Mouse (Mus musculus) urinary bladder, adult 18-20 months (tissue): Measurements from ENCODE around the gene Myo3b.

Source experiments
- DNase-seq, 2 experiments: peaks; one replicate each; pipeline ENCODE4 v3.0.0; 2022; ENCODE audit warnings: low spot score in 2 of 2, mixed read lengths in 2 of 2

Myo3b gene

DNA sequence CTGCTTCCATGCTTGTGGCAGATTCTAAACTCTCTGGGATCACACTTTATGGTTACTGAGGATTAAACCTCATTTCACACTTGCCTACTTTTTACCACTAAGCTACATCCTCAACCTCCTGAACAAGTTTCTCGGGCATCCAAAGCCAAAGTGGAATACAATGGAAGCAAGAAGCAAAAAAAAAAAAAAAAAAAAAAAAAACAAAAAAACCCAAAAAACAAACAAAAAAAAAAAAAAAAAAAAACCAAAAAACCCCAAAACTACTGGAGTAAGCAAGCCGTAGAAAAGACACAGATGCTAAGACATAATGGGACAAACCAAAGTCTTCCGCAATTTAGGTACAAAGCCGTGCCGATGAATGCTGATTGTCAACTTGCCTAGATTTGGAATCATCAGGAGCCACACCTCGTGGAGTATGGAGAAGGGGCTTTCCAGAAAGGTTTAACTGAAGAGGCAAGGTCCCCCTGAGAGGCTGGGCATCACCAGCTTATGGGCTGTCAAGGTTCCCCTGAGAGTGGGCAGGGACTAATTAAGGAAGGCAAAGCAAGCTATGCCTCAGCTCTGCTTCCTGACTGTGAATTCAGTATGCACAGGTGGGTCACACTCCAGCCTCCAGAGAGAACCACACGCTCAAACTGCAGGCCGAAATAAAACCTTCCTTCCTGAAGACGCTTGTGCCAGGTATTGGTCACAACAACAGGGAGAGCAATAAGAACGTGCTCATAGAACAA lies 313.7 kb downstream of the Myo3b start:
- no peak for DNase-seq

DNA sequence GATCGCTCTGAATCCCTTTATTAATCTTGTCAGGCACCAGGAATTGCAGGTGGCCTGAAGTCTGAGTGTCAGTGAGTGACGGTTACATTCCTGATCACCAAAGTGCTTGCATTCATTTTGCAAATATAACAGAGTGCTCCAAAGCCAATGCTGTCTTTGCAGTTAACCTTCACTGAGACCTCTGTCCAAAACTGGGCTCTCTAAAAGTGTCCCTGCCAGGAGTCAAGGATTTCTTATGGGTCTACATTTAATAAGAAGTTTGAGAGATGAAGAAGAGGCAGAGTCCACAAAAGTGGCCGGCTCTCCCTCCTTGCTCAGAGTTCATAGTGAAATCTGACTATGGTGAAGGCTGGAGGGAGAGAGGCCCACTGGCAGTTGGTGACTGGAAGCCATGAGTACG lies 315.1 kb downstream of the Myo3b start:
- no peak for DNase-seq

DNA sequence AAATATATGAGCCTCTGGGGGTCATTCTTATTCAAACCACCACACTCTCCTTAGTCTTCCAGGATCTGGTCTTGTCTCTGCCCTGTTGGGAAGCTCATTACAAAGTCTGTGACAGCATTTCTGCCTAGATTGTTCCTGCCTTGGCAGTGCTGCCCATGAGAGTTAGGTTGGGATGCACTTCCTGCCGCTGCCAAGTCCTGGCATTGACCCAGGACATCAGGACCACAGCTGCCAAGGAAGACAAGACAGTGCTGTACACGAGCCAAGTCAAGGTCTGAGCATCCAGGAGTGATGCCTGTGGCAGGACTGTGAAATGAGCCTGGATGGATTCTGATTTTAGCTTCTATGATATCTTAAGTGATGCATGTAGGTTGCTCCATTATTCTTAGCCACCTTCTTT lies 316.1 kb downstream of the Myo3b start:
- no peak for DNase-seq

DNA sequence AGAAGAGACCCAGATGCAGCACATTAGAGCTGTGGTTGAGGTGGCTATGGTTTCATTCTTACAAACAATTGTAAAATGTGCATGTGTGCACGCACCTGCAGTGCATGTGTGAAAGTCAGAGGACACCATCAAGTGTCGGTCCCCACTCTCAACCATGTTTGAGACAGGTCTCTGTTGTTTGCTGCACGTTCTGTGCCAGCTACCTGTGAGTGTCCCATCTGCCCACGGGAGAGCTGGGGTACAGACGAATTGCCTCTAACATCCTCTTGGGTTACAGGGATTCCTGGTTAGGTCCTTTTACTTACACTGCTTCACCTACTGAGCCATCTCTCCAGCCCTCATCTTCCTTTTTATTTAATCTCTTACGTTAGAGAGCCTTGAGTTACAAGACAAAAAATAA lies 330.5 kb downstream of the Myo3b start:
- no peak for DNase-seq

DNA sequence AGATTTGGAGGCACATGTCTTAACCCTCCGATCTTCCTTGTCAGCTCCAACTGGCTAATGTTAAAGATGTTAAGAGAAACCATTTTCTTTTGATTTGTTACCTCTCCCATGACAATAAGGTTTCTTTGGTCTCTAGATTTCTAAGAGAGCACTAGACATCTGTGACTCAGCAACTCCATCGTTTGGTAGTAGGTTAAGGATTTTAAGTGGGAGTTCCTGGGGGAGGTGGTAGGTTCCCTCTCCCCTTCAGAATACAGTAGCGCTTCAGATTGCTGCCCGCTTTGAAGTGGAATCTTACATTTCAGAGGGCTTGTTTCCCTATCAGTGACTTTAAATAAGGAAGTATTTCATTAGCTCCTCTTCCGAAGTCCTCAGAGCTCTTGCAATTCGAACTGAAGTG lies 340.4 kb downstream of the Myo3b start:
- no peak for DNase-seq

DNA sequence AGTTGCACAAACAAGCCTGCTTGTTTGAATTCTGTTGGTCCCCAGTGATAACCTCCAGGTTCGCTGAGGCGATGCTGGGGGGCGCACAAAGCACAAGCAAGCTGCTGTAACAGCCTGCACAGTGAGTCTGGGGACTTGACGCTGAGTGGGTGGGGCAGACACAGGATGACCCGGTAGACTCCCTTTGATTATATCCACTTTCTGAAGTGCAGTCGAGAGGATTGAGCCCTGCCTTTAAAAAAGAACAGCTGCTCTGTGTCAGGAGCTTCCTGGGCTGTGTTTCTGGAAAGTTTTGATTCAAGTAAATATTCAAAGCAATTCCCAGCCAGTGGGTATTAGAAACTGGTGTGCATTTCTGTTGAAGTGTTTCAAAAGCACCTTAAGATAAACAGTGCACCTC lies 341.0 kb downstream of the Myo3b start:
- DNase-seq: no peak

DNA sequence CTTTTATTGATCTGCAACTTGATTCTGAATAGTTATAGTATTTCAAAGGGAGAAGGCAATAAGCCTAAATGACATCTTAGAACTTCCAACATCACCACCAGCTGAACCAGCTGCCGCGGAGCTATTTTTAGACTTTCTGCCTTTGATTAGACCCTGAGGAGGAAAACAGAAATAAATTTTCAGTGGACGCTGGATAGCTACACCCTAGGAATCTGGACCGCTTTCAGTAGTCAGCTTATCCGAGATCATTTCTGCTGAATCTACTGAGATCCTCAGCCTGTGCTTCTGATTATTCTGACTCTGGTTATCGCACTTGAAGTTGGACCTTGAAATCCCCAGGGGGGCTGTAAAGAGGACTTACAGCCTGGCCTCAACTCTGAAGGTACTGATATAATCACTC lies 349.7 kb downstream of the Myo3b start:
- no peak for DNase-seq

DNA sequence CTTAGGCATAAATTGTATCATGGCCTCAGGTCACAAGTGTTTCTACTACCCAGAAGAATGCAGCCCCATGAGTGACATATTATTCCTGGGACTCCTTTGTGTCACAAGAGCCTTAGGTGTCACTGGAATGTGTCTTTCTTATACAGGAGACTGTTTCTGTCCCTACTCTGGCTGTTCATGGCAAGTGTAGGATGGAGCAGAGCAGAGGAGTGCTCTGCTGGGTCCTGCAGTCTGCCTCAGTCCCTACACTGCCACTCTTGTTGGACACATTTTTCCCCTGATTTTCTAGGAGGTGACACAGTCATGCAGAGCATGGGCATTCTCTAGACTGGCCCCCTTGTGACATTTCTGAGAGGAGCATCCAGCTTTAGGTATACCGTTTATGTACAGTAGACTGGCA lies 350.2 kb downstream of the Myo3b start:
- DNase-seq: no peak

DNA sequence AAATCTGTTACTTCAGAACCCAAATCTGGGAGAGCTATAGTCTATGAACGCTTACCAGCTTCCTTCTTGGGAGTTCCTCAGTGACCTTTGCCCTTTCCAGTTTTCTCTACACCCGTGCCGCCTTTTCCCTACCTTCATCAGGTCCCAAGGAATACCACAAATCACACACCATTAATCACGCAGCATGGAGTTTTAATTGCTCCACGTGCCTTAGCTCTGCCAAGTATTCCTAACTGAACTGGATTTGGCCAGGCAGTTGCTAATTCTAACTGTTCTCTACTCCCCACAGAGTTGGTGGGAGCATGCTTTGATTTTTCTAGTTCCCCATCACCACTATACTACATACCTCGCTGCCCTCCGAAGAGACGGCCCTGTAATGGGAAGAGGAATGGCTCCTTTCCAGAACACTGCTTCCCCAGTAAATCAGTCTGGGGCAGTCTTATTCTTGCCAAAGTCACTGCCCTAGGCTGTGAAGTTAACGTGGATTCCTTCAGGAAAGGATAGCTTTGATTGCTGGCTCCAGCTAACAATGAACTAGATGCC lies 358.9 kb downstream of the Myo3b start:
- DNase-seq: no peak

DNA sequence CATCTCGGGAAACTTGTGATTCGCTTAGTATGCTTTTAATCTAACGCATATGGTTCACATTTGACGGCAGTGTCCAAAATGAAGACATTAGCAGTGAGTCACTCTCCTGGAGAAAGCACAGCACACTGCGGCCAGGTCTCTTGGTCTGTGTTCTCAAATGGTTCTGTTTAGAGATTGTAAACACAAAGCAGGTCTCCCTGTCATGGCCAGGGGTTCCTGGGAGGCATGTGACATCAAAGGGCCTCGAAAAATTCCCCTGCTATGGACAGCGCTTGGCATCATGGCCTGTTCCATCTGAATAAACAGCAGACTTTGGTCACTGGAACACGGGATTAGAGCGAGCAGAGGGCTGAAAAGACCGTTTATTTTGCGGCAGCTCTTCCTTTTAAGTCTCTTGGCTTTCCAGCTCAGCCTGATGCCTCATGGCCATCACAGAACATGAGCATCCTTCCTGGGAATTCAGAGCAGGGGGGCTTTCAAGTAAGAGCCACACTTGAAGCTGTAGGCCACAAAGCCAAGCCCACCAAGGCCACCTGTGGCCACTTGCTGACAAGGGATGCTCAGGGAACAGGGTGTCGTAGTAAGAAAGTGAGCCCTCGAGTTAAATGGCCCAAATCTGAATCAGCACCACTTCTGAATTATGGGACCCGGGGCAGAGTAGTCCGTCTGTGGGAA lies 360.7 kb downstream of the Myo3b start:
- no peak for DNase-seq

DNA sequence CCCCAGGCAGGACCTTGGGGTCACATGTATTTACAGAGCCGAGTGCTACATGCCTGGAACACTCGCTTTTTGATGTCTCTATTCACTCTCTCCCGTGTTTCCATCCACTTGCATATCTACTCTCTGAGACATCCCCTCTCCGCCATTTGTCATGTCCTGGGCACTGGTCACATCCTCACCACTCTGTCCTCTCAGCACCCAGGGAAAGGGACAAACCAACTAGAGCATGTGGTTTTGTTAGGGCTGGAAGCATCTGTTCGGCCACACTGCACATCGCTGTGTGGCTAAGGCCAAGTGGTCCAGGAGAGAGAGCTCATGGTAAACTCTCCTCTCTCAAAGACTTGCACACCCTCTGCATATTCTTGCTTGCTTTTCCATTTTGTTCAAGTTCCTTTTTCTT lies 361.4 kb downstream of the Myo3b start:
- DNase-seq: no peak

DNA sequence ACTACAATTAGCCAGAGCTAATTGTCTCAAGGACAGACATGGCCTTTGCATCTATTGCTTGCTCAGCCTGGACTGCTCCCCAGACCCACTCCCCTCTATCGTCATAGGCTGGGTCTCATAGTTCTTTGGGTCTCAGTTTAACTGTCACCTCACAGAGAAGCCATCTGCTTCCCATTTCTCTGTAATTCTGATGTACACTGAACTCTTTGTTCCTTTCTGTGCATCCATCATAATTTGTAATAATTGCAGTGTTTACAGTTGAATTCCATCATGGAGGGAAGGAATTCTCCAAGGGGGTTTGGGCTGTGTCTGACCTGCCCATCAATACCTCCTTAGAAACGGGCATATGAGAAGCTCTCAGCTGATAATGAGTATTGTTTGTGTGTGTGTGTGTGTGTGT lies 365.4 kb downstream of the Myo3b start:
- no peak for DNase-seq

DNA sequence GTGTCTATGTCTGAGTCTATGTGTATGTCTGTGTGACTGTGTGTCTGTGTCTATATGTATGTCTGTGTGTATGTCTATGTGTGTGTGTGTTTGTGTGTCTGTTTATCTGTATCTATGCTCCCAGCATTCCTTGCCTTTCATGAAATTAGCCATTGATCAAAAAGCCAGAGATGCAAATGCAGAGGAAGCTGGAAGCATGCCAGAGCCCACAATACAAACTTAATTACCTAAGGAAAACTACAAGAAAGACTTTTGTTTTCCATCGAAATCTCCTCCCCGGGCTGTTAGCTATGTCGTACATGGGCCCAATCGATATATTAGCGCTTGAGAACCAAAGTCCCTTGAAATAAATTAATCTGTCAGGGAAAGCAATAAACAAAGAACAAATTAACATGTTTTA lies 367.9 kb downstream of the Myo3b start:
- DNase-seq: no peak

DNA sequence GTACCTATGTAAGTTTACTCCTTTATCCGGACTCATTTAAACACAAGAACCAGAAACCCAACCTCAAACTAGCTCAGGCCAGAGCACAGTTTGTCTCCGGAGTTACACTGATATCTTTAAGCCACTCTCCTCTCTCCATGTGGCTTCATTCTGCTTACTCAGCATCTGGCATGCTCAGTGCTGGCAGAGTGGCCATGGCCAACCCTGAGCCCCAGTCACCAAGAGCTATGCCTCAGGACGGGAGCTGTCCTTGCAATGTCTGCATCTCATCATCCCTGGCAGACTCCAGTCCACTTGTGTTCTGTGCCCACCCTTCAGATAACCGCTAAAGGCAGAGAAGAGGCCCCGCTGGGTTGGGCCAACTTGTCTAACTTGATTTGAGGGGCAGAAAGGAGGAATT lies 368.8 kb downstream of the Myo3b start:
- no peak for DNase-seq

DNA sequence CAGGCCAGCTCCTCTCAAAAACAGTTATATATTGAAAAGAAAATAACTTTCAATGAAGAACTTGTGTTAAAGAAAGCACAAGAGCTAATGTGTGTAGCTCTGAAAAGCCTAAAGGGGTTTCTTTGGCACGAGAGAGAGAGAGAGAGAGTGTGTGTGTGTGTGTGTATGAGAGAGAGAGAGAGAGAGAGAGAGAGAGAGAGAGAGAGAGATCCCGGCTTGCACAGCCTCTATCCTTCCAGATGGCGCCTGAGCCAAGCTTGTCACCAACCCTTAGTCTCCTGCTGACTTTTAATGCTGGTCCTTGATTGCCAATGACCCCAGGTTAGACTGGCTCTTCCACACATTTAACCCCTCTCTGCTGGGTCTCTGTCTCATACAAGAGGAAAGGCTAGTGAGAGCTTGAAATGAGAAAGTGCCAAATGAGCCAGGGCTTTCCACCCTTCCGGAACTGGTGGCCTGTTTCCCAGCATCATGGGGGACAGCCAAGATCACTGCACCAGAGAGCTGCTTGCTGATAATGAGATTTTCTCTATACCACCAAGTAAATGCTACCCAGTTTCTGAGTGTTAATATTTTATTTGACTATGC lies 371.5 kb downstream of the Myo3b start:
- DNase-seq: no peak

DNA sequence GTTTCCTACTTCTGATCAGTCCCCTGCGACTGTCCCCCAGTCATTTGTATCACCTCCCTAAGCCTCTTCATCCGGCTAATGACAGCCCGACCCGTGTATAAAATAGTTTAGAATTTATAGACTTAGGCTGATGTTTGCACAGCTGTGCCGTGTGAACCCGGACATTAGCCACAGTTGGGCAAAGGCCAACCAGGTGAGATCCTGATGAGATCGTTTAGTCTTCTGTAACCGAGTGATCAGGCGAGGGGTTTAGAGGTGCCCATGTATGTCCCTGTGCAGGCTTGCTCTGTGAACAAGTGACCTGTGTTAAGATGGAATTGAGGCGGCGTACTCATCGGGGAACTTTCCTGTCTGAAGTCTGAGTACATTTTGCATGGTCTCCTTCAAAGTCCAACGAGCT lies 373.4 kb downstream of the Myo3b start:
- DNase-seq: no peak

DNA sequence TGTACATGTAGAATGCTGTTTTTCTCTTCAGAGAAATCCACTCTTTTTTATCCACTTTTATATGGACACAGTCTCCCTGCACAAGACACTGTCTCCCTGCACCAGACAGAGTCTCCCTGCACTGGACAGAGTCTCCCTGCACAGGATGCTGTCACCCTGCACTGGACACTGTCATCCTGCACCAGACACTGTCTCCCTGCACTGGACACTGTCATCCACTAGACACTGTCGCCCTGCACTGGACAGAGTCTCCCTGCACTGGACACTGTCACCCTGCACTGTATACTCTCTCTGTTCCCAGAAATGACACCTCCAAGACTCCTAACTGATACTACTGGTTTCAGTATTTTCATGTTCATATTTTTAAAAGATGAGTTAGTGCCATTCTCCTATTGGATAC lies 375.5 kb downstream of the Myo3b start:
- DNase-seq: no peak

DNA sequence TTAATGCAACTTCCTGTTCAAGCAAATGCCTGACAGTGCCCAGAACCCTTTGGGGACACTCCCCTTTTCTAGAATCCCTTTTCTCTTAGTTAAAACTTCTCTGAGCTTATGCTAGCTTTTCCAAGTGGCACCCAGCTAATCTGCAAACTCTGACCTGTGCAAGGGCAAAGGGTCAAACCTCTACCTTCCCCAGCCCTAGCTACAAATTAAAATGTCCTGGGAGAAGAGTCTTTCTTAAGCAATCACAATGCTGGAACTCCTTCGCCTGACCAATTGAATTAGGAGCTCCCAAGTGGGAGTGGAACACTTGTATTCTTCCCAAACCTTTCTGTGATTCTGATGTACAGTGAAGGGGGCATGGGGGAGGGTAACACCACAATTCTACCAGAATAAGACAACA lies 376.6 kb downstream of the Myo3b start:
- DNase-seq: no peak

DNA sequence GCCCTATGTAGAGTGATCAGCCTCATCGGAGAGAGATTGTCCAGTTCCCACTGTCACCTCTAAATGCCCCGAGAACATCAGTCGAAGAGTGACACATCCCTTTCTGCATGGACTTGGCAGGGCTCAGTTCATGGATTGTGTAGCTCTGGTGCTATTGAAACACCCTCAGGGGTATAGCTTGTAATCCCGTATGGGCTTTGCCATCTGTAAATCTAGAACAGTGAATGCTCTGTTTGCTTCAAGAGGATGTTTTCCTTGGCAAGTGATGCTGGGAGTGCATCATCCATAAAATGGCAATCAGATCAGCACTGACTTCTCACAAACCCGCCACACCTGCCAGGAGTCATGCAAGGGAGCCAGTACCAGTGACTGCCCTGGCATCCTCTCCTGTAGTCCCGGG lies 380.4 kb downstream of the Myo3b start:
- no peak for DNase-seq

DNA sequence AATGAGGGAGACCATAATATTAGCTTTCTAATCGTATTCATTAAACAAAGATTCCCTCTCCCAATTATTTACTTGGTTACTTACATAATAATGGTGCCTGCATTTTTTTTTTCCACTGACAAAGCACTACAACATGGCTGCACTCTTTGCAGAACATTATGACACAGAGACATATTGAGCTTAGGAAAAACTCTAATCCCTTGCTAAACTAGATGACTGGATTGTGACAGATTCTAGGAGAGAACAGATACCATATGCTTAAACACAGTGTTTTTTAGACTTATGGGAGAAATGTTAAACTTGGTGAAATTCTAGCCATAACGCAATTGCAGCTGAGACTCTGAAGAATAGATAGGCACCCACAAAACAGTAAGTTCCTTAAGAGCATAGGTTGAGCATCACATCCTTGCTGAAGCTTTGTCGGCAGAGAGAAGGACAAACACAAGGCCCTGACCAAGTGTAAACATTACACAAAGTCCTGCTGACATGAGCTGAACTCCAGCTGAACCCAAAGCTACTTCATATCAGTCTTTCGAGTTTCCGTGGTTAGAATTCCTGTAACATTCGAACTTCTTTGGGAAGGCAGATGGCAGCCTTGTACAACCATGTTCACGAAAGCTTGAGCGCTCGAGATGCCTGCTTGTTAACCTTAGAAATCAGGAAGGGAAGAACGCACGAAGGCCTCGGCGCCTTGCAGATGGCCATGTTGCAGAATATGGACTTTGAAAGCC lies 382.4 kb downstream of the Myo3b start:
- no peak for DNase-seq

DNA sequence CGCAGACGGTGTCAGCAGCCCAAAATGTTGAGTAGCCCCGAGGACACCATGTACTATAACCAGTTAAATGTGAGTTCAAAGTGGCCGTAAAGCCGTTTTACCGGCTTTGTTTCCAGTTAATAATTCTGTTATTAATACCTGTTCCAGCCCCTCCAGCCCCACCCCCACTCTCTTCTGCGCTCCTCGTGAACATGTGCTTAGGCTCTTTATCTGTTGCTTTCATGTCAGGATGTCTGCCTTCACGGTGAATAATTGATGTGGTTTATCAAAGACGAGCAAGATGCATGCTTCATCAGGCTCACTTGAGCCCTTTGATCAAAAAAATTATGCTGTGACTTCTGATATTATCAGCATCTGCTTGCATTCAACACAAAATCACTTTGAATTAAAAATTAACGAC lies 386.7 kb downstream of the Myo3b start:
- DNase-seq: no peak

DNA sequence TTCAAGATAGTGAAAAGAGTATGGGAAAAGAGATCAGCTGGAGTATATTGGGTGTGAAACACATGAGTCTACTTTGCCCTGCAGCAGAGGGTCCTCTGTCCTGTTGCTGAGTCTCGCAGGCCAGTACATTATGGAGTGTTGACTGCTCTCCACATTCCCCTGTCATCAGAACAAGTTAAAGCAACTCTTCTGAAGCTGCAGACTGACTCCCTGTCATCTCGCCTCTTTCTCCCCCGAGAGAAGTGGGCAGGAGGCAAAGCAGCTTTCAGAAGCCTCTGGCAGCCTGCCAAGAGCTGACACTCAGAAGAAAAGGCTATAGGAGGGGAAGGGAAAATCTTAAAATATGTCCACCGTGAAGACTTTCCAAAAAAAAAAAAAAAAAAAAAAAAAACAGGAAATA lies 404.1 kb downstream of the Myo3b start:
- DNase-seq: no peak
